Mouse (Mus musculus) lung, postnatal 4 days (tissue): ENCODE data around the gene Erv3.

Experiments
- DNase-seq, 2 experiments: peaks; one replicate each; pipeline ENCODE4 v3.0.0; 2021

Gene Erv3

DNA sequence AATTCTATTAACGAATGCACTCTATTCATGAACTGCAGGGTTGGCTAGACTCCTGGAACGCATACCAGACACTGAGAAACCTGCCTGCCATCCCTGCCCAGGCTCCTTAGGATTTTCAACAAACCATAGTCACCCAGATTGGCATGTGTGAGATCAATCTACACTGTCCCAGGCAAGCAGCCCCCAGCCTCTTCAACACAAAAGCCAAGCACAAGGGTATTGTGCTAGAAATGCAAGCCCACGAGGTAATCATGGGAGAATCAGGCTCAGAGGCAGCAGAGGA, 37.9 kb downstream of the Erv3 start:
- DNase-seq: no peak

DNA sequence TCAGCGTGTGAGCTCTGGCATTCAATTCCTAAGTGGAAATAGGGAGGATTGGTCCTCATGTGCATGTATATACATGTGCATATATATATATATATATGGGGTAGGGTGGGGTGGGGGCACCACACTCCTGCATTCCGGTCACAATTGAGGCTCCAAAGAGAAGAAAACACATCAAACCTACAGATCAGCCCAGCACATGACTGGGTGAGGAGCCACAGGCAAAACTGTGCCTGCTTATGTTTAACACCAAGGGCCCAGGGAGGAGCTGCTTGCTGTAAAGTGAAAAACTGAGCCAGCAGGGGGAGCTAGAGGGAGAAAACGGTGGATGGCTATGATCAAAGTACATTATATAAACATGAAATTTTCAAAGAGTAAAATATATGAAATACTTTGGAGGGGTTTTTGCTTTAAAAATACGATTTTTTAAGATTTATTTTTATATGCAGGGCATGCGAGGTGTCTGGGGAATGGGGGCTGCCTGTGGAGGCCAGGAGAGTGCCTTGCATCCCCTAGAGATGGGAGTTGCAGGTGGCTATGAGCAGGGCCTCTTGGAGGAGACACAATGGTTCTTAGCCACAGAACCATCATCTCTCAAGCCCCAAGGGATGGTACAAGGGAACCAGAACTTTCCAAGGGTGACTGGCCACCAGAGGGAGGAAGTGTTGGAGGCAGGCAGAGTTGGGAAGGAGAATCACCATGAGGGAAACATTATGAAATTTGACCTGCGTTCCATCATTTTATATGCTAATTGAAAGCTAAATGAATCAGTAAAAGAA, 38.4 kb downstream of the Erv3 start:
- DNase-seq: peak; percentile 36 to 84

DNA sequence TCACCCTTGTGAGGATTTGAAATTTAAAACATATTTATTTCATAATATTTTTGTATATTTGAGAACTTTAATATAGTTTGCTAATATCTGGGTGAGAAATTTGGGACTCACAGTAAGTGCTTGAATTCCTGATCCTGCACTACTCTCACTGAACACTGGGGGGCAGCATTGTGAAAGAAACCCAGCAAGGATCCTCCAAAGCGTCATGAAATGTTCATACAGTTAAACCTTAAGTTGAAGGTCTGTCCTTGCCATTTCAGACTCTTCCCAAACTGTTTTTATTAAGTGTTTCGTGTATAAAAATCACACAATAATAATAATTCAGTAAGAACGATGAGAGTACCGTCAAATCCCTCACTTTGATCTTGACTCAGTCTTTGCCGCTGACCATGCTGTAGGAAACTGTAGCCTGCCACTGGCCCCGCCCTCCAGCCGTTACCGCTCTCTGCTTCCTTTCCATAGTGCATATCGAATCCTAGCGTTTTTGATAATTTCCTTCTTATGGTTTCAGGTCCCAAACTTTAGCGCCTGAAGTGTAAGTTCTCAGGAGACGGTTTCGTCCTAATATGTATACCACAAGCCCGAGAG, 39.4 kb downstream of the Erv3 start:
- peak; percentile 54 to 87 for DNase-seq

DNA sequence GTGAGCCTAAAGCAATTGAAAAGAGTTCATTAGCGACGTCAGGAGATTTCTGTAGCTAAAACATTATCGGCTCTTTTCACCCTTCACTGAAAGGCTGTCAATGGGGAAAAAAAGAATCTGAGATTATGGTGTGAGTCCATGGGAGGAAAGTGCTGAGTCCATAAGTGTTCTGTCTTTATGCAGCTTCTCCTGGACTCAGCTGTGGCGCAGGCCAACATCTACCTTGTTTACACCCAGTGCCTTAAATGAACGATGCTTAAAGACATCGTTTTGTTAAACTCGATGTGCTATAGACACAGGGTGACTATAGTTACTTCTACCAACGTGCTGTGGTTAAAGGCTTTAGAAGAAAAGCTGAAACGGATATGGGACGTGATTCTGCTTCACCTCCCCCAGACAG, 45.2 kb downstream of the Erv3 start:
- no peak for DNase-seq

- DNase-seq: no peak
These were observed 46.1 kb downstream of the Erv3 start for GRCm38 (mm10) chr2:131813437-131813836.

- peak; percentile 63 to 83 for DNase-seq
These were observed 46.9 kb downstream of the Erv3 start for GRCm38 (mm10) chr2:131812480-131813137.

- no peak for DNase-seq
These were observed 47.9 kb downstream of the Erv3 start for GRCm38 (mm10) chr2:131811607-131812006.

- DNase-seq: no peak
These were observed 50.7 kb downstream of the Erv3 start for GRCm38 (mm10) chr2:131808856-131809255.

DNA sequence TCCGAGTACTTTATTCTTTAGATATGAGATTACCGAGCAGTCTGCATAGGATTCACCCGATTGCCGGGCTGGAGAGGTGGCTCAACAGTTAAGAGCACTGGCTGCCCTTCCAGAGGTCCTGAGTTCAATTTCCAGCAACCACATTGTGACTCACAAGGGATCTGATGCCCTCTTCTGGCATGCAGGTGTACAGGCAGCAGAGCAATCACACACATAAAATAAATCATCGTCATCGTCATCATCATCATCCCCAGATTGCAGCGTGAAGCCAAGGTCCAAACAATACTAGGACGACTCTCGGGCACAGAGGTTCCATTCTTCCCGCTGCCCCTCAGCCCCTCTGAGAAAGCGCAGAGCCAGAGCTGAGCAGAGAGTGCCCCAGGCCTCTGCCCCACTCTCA, 51.9 kb downstream of the Erv3 start:
- no peak for DNase-seq

GRCm38 (mm10) chr2:131806863-131807262, 52.7 kb downstream of the Erv3 start:
- no peak for DNase-seq

DNA sequence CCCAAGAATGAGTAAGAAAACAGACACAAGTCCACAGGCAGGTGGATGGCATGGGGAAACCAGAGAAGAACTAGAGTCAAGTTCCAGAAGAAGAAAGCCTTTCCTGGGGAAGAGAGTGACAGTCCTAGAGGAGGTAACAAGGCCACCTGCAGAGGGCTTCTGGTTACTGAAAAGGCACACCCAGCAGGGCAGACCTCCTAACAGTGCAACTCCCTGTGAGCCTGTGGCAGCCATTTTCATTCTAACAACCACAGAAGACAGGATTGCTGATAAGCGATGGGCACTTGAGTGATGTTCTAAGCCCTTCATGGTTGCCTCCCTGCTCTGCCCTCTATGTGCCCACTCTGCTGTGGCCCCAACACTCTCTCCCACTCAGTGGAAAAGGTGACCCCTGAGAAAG, 54.2 kb downstream of the Erv3 start:
- no peak for DNase-seq

- no peak for DNase-seq
These were observed 55.7 kb downstream of the Erv3 start for GRCm38 (mm10) chr2:131803801-131804200.
